Mouse (Mus musculus) midbrain, embryonic 11.5 days (tissue): Measurements from ENCODE around the gene Eif4g1. TPM values are rescaled to one million over a fixed set of nuclear protein-coding genes. Genes with fewer than 3 reads are reported as not detected.
"Not testable (repeated sequence)": the region's sequence is repeated elsewhere in the genome, so short reads cannot be mapped to it uniquely, and the experiment has no call there.

Experiments
- ATAC-seq: fragments of 200-750 bp; cut with Nextera tagmentation; 2 replicates; pipeline ENCODE4 v1.8.0; 2017; ENCODE audit warnings: moderate TSS enrichment, moderate library complexity; ENCODE audit not compliant: low FRiP score
- DNase-seq: peaks from one replicate; pipeline ENCODE4 v3.0.0; 2015; ENCODE audit warnings: low spot score; ENCODE audit errors: missing footprints
- H3K27ac ChIP-seq: fragments of 300-500 bp; sonication (generic); 2 replicates; pipeline ENCODE4 v1.5.1; 2014; ENCODE audit warnings: low read depth, low read length
- H3K27me3 ChIP-seq: fragments of 300-500 bp; sonication (generic); 2 replicates; pipeline ENCODE4 v1.6.1; 2014; ENCODE audit warnings: mild to moderate bottlenecking, low read length, moderate library complexity, mixed read lengths; ENCODE audit not compliant: control insufficient read depth, insufficient read depth
- H3K36me3 ChIP-seq: fragments of 300-500 bp; sonication (generic); 2 replicates; pipeline ENCODE4 v1.6.1; 2014; ENCODE audit warnings: mild to moderate bottlenecking, low read length, moderate library complexity, mixed read lengths; ENCODE audit not compliant: control insufficient read depth, insufficient read depth
- H3K4me1 ChIP-seq: fragments of 300-500 bp; sonication (generic); 2 replicates; pipeline ENCODE4 v1.6.1; 2014; ENCODE audit warnings: low read length; ENCODE audit not compliant: control insufficient read depth, insufficient read depth
- H3K4me2 ChIP-seq: fragments of 300-500 bp; sonication (generic); 2 replicates; pipeline ENCODE4 v1.6.1; 2014; ENCODE audit warnings: mild to moderate bottlenecking, moderate library complexity
- H3K4me3 ChIP-seq: fragments of 300-500 bp; sonication (generic); 2 replicates; pipeline ENCODE4 v1.5.1; 2014; ENCODE audit warnings: low read depth, low read length
- H3K9ac ChIP-seq: fragments of 300-500 bp; sonication (generic); 2 replicates; pipeline ENCODE4 v1.6.1; 2014; ENCODE audit warnings: low read length
- H3K9me3 ChIP-seq: fragments of 300-500 bp; sonication (generic); 2 replicates; pipeline ENCODE4 v1.6.1; 2016; ENCODE audit warnings: low read length; ENCODE audit not compliant: control insufficient read depth
- WGBS: fragments of 180-500 bp; shearing (Covaris S2); extraction: QIAGEN DNeasy Blood & Tissue Kit; methylation state at CpG from one replicate; pipeline ENCODE4 v1.1.7; 2014; 5-methylcytosine and 5-hydroxymethylcytosine counted together
- polyA plus RNA-seq: library from polyadenylated mRNA; unstranded; fragments of >200 nt; fragmentation: Nextera tagmentation; extraction: Ambion mirVana; gene quantifications from 2 replicates; pipeline ENCODE4 v1.2.1, GENCODE M21; 2014

The Eif4g1 gene
- 132 and 142 TPM in 2 replicates for polyA plus RNA-seq

GRCm38 (mm10) chr16:20668013-20668412, at the start of gene Eif4g1:
Eif4g1 (plus strand) TSS chr16:20668313.
- not testable (repeated sequence) for ATAC-seq
- WGBS = 96% methylated on average over 5 of the region's 6 CpGs

DNA sequence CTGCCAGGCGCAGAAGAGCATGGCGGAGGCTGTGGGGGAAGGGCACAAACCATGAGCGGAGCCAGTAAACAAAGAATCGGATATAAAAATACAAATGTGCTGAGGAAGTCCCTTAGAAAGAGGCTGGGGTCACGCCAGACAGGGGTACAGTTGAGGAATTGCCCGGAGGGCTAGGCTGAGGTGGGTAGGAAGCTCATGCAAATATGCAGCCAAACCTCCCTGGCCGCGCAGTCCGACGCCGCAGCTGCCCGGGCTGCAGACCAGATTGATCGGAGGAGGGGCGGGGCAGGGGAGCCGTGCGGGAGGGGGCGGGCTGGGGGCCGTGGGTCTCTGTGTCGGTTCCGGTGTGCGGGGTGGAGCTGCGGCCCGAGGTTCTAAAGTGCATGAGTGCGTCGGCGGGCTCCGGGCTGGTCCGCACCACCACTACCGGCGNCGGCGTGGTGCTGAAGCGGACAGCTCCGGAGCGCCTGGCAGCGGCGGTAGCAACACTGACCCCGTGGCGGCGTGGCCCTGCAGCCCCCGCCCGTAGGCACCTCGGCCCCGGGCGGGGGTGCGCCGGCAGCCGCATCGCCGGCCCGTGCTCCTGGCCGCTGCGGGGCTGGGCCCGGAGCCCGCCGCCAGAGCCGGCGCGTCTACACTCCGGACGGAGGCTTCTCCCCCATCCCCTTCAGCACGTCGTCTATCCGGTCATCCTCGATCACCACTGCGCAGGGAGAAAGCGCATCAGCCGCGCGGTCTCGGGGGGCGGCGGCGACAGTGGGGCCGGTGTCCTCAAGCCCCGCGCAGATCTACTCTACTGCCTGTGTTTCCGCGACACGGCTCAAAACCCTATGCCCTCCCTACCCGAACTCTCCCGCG, 48.3 kb upstream of the Eif4g1 start:
- ATAC-seq (peak; percentile 52), DNase-seq (peak; percentile 93)
- peaks cover 19% of the 10 kb centered on the region for H3K4me1 ChIP-seq
- H3K36me3 ChIP-seq = no peaks in the 10 kb centered on the region; the same call in 1 of the 2 replicates
- no peaks in the 10 kb centered on the region for H3K9me3 ChIP-seq
- H3K4me3 ChIP-seq = peak overlapping the region; percentile 78
- H3K27ac ChIP-seq = peak overlapping the region; percentile 22
- H3K27me3 ChIP-seq = peaks cover 3% of the 10 kb centered on the region; the same call in 1 of the 2 replicates
- 2% methylated on average over 79 of the region's 83 CpGs for WGBS
- H3K4me2 ChIP-seq = peak overlapping the region; percentile 84
- peak overlapping the region; percentile 85 for H3K9ac ChIP-seq

More at GRCm38 (mm10) chr16:20668013-20668412, at the start of gene Eif4g1:
- not testable (repeated sequence) for DNase-seq, H3K27ac ChIP-seq, H3K9me3 ChIP-seq, H3K4me1 ChIP-seq, H3K9ac ChIP-seq, H3K36me3 ChIP-seq, H3K4me2 ChIP-seq, H3K27me3 ChIP-seq, H3K4me3 ChIP-seq

GRCm38 (mm10) chr16:20620399-20620735, 47.7 kb upstream of the Eif4g1 start:
- Histone ChIP-seq H3K27me3 (peaks cover 3% of the 10 kb centered on the region; the same call in 1 of the 2 replicates), H3K36me3 (no peaks in the 10 kb centered on the region; the same call in 1 of the 2 replicates), H3K27ac (no peak overlapping the region), H3K4me1 (peaks cover 19% of the 10 kb centered on the region), H3K4me3 (peak overlapping the region; percentile 78), H3K4me2 (peak overlapping the region; percentile 84), H3K9ac (peak overlapping the region; percentile 85), H3K9me3 (no peaks in the 10 kb centered on the region)
- no peak for ATAC-seq
- DNase-seq = no peak
- 0% methylated on average over 9 of the region's 9 CpGs for WGBS

- H3K9me3 ChIP-seq = no peaks in the 10 kb centered on the region
- peak; percentile 92 for DNase-seq
- peak overlapping the region; percentile 80 for H3K27ac ChIP-seq
- peak overlapping the region; percentile 85 for H3K9ac ChIP-seq
- WGBS = under 1% methylated on average over 32 of the region's 32 CpGs
- H3K4me2 ChIP-seq = peak overlapping the region; percentile 84
- H3K27me3 ChIP-seq = peaks cover 3% of the 10 kb centered on the region; the same call in 1 of the 2 replicates
- no peaks in the 10 kb centered on the region; the same call in 1 of the 2 replicates for H3K36me3 ChIP-seq
- peak; percentile 20 for ATAC-seq
- peak overlapping the region; percentile 78 for H3K4me3 ChIP-seq
- H3K4me1 ChIP-seq = peaks cover 19% of the 10 kb centered on the region
Observed at GRCm38 (mm10) chr16:20620751-20621190, 47.3 kb upstream of the Eif4g1 start.

DNA sequence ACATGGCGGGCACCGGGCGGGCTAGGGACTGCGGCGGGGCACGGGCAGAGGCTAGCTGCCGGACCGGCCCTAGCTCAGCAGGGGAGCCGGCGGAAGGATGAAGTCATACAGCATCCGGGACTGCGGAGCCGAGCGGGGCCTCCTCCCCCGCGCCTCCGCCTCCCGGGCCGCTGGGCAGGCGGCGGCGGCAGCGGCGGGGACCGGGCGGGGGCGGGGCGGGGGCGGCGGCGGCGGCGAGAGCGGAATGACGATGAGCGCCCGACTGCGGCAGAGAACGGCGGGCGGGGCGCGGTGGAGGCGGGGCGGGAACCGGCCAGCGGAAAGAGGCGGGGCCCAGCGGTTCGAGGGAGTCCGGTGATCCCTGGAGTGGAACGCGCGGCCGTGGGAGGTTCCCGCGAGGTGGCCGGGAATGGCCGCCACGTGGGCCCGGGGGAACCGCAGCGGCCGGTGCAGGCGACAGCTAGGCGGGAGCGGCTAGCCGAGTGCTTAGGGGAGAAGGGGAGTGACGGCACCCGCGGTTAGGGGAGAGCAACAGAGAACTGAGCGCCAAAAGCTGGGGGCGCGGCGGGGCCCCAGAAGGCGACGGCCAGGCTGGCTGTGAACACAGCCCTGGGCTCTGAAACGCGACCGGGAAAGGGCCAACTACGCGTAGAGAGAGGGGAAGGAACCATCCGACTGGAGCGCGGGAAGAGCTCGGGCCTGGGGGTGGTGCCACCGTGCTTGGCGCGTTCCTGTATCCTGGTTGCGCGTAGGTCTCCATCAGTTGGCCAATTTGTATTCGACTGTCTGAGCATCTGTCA, 46.7 kb upstream of the Eif4g1 start, which contains the start of gene Camk2n2:
Camk2n2 (minus strand) TSS at position 97 of the 800 bp plus-strand sequence.
- H3K27ac ChIP-seq = peak within 1 kb of the TSS; percentile 80
- H3K9ac ChIP-seq = peak within 1 kb of the TSS; percentile 85
- peaks cover 19% of the 10 kb centered on the region for H3K4me1 ChIP-seq
- no peaks in the 10 kb centered on the region for H3K9me3 ChIP-seq
- ATAC-seq (peak; percentile 67), DNase-seq (peak; percentile 97)
- no peaks in the 10 kb centered on the region; the same call in 1 of the 2 replicates for H3K36me3 ChIP-seq
- under 1% methylated on average over 82 of the region's 92 CpGs for WGBS
- H3K4me2 ChIP-seq = peak within 1 kb of the TSS; percentile 84
- peak within 1 kb of the TSS; percentile 78 for H3K4me3 ChIP-seq
- H3K27me3 ChIP-seq = peaks cover 3% of the 10 kb centered on the region; the same call in 1 of the 2 replicates

- H3K4me1 ChIP-seq = peaks cover 19% of the 10 kb centered on the region
- H3K27ac ChIP-seq = peak overlapping the region; percentile 80
- peak overlapping the region; percentile 85 for H3K9ac ChIP-seq
- H3K4me3 ChIP-seq = peak overlapping the region; percentile 78
- peak overlapping the region; percentile 84 for H3K4me2 ChIP-seq
- H3K27me3 ChIP-seq = peaks cover 3% of the 10 kb centered on the region; the same call in 1 of the 2 replicates
- WGBS = under 1% methylated on average over 36 of the region's 37 CpGs
- DNase-seq = peak; percentile 96
- no peaks in the 10 kb centered on the region; the same call in 1 of the 2 replicates for H3K36me3 ChIP-seq
- peak; percentile 67 for ATAC-seq
- no peaks in the 10 kb centered on the region for H3K9me3 ChIP-seq
Observed at GRCm38 (mm10) chr16:20621991-20622685, 46.0 kb upstream of the Eif4g1 start.

DNA sequence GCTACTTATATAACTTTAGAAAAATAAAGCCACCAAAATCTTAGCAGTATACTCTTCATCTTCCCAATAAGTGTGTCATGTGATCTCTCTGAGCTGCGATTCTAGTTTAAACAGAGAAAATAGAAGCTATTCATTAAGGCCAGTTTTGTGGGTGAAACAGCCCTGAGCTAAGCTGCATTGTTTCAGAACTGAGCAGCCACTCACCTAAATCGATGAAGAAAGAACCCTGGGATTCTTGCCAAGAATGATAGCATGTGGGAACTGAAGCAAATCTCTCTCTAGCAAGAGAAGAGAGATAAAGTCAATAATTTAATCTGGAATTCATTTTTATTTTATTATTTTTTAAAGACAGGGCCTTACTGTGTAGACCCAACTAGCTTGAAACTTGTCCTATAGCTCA, 44.9 kb upstream of the Eif4g1 start:
- Histone ChIP-seq H3K9ac (no peak overlapping the region), H3K4me3 (no peak overlapping the region), H3K4me1 (peaks cover 19% of the 10 kb centered on the region), H3K36me3 (no peaks in the 10 kb centered on the region), H3K27me3 (peaks cover 3% of the 10 kb centered on the region; the same call in 1 of the 2 replicates), H3K4me2 (no peak overlapping the region), H3K27ac (no peak overlapping the region), H3K9me3 (no peaks in the 10 kb centered on the region)
- DNase-seq (peak; percentile 72), ATAC-seq (no peak)
- WGBS = 51% methylated on average over 2 of the region's 2 CpGs

- Histone ChIP-seq H3K9me3 (no peaks in the 10 kb centered on the region), H3K9ac (no peak overlapping the region), H3K27ac (no peak overlapping the region), H3K4me1 (peaks cover 4% of the 10 kb centered on the region; the same call in 1 of the 2 replicates), H3K36me3 (no peaks in the 10 kb centered on the region), H3K4me2 (no peak overlapping the region; the same call in 1 of the 2 replicates), H3K4me3 (no peak overlapping the region), H3K27me3 (peaks cover 6% of the 10 kb centered on the region; the same call in 1 of the 2 replicates)
- DNase-seq (peak; percentile 83), ATAC-seq (no peak)
- 63% methylated on average over 11 of the region's 11 CpGs for WGBS
Observed at GRCm38 (mm10) chr16:20628871-20629391, 39.2 kb upstream of the Eif4g1 start.
